Mouse (Mus musculus) cerebellum, adult (tissue): ENCODE results near the gene Psmg1.
"Not testable (repeated sequence)": the region's sequence is repeated elsewhere in the genome, so short reads cannot be mapped to it uniquely, and the experiment has no call there.

Source experiments
- ATAC-seq: cut with Nextera tagmentation; 2 replicates; pipeline ENCODE4 v1.9.2; 2017; ENCODE audit warnings: mild to moderate bottlenecking, moderate library complexity, mixed read lengths; ENCODE audit not compliant: insufficient number of reproducible peaks, low FRiP score, low TSS enrichment

The Psmg1 gene

GRCm38 (mm10) chr16:95990462-95991121 lies at the start of gene Psmg1:
Gene Psmg1 (minus strand): TSS chr16:95990960.
- peak; percentile 92 for ATAC-seq

GRCm38 (mm10) chr16:96039538-96039937 lies 48.8 kb upstream of the Psmg1 start:
- no peak for ATAC-seq

DNA sequence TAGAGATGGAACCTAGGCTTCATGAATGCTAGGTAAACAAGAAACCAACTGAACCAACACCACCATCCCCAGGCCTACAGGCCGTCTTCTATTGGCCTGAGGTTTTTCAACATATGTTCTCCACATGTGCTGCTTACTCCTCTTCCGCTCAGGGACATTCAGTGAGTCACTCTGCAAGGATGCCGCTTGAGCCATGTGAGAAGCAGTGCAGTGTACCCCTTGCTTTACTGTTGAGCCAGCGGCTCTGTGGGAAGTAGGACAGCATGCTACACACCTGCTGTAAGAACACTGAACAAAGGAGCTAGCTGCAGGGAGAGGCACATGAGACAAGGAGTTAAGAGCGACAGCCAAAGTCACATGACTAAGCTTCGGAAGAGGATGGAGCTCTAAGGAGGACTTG lies 43.7 kb upstream of the Psmg1 start:
- no peak for ATAC-seq

DNA sequence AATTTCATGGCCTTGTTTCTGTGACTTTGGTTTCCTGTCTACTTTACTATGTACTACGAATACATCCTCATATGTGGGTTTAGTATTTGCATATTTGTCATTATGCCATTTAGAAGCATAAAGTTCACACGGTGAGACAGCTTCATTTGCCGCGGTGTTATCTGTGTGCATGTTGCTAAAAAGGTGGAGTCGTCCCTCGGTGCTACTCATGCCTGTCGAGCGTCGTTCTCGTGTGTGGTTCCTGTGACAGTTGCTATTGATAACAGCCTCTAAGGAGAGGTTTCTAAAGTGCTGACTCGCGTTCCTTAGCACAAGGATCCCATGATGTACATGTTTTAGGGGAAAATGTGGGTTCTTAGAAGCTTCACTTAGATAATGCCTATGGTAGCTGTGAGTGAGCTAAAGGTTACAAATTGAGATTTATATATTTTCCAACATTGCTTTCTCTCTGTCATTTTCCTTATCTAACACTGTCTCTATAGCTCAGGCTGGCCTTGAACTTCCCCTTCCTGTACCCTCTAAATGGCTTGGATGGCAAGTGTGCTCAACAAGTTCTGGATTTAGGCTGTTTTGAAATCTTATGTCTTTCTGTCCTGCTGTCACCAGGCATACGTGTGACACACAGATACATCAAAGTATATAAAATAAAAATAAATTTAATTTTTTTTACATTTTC lies 41.7 kb upstream of the Psmg1 start:
- no peak for ATAC-seq

DNA sequence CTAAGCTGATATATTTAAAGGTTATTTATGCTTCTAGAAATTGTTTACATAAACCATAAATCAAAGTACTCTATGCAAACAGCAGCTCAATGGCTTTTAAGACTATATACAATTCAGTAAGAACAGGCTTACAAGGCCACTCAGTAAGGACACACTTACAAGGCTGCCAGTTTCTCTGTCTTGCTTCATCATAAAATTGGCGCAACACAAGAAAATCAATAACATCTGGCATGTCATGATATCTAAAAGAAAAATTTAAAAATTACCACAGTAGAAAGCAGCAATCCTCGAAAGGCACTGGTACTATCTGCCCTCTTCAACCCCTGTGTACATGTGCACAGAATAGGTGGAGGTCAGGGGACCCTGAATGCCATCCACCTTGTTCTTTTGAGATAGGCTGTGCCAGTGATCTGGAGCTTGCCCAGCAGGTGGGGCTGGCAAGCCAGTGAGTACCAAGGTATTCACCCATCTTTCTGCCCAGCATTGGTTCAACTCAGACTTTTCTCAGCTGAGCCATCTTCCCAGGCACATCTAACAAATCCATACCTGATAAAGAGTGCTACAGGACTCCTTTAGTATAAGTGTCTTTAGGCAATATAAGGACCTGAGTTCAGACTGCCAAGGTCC lies 39.8 kb upstream of the Psmg1 start:
- no peak for ATAC-seq

DNA sequence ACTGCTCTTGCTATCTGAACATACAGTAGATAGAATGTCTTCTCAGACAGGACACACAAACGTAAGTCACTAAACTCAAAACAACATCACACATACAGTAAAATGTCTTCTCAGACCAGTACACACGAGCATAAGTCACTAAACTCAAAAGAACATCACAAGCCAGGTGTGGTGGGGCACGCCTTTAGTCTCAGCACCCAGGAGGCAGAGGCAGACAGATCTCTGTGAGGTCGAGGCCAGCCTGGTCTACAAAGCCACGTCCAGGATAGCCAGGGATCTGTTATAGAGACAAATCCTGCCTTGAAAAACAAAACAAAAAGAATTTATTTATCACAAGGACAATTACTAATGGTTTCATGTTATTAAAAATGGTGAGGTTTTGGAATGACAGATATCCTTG lies 35.5 kb upstream of the Psmg1 start:
- ATAC-seq = no peak

GRCm38 (mm10) chr16:96025244-96025643 lies 34.5 kb upstream of the Psmg1 start:
- ATAC-seq = no peak

- ATAC-seq = no peak
These were observed 30.3 kb upstream of the Psmg1 start for GRCm38 (mm10) chr16:96021045-96021444.

DNA sequence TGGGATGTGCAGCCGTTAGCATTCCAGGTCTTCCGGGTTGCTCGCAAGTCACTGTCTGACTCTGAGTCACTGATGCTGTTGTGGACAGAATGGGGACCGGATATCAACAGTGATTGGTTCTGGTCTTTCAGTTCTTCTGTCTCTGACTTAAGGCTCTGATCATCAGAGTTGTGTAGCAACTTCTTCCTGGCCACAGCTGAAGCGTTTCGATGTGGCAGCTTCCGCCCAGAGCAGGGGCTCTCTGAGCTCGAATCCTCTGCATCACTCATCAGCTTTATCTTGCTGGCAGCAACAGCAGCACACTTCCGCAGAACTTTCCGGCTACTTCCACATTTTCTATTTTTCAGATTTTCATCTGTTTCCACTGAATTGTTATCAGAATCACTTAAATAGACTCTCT lies 18.4 kb upstream of the Psmg1 start:
- not testable (repeated sequence) for ATAC-seq

DNA sequence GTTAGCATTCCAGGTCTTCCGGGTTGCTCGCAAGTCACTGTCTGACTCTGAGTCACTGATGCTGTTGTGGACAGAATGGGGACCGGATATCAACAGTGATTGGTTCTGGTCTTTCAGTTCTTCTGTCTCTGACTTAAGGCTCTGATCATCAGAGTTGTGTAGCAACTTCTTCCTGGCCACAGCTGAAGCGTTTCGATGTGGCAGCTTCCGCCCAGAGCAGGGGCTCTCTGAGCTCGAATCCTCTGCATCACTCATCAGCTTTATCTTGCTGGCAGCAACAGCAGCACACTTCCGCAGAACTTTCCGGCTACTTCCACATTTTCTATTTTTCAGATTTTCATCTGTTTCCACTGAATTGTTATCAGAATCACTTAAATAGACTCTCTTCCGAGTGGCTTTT lies 13.5 kb upstream of the Psmg1 start:
- not testable (repeated sequence) for ATAC-seq

DNA sequence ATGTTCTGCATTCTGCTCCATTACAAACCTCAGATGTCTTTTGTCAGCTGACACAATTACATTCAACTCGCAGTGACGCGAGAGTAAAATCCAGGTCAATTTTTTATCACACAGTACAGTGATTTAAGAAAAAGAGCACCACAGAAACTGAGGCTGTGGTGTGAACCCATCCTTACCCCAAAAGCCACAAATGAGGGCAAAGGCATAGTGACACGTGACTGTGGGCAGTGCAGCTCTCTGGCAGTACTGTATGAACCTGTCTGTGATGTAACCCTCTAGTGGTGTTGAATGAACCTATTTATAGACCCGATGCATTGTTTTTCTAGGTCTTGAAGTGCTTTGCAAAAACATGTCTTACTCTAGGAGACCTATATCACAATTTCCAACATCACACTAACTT lies 8.5 kb upstream of the Psmg1 start:
- no peak for ATAC-seq

DNA sequence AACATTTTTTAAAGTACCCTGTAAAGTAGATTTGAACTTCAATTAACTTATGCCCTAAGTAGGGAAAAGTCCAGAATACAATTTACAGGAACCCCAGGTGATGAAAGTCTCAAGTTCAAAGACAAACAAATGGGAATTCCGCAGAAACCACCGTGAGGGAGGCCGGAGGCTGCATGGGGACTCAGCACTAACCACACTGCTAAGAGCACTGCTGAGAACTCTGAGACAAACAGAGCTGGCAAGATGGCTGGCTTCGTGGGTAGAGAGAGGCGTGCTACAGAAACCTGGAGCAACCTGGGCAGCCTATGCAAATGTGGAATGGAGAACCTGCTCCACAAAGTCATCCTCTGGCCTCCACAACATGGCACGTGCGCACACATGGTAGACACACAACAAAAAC lies 5.4 kb upstream of the Psmg1 start:
- ATAC-seq = no peak

GRCm38 (mm10) chr16:95994576-95994975 lies 3.8 kb upstream of the Psmg1 start:
- ATAC-seq = not testable (repeated sequence)

GRCm38 (mm10) chr16:95992596-95992995 lies 1.8 kb upstream of the Psmg1 start:
- no peak for ATAC-seq

DNA sequence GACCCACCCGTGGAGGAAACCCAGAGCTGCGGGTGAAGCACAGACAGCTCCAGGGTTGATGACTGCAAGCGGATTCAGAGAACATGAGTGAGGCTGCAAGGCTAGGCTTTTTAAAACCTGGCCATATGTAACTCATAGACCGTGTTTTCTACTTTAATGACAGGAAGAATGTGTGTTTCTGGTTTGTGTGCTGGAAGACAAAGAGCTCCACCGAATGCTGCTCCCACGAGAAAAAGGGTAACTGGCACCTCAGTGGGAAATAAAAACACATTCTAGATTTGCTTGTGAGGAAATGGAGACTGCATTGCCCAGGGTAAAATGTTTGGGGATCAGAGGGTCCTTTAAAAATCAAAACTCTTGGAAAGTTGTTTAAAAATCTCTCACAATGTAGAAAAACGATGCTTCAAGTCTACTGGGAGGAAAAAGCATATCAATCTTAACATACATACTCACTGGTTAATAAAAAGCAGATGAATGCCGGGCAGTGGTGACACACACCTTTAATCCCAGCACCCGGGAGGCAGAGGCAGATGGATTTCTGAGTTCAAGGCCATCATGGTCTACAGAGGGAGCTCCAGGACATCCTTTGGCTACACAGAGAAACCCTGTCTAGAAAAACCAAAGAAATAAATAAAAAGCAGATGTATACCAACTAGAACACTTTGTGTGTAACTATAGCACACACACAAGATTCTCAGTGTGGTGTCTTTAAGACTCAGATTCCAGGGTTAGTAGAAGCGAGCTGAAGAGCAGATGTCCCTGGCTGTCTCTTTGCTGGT lies 551 bp upstream of the Psmg1 start:
- no peak for ATAC-seq

GRCm38 (mm10) chr16:95984911-95985310 lies 5.8 kb downstream of the Psmg1 start:
- no peak for ATAC-seq

- no peak for ATAC-seq
These were observed 7.2 kb downstream of the Psmg1 start for GRCm38 (mm10) chr16:95983601-95984000.

GRCm38 (mm10) chr16:95970841-95971240 lies 19.9 kb downstream of the Psmg1 start:
- ATAC-seq = no peak

- no peak for ATAC-seq
These were observed 23.3 kb downstream of the Psmg1 start for GRCm38 (mm10) chr16:95967455-95967854.

- peak; percentile 52; the same call in 1 of the 2 replicates for ATAC-seq
These were observed 26.2 kb downstream of the Psmg1 start for GRCm38 (mm10) chr16:95964427-95965023.
